Mouse (Mus musculus) urinary bladder, postnatal 36 days (tissue): Measurements from ENCODE around the gene Grin2c.

Experiments
- DNase-seq, 2 experiments: peaks; one replicate each; pipeline ENCODE4 v3.0.0; 2022; ENCODE audit warnings: low spot score in 2 of 2, mixed read lengths in 1 of 2

The Grin2c gene

GRCm38 (mm10) chr11:115267061-115267883, at the start of gene Grin2c:
Gene Grin2c, minus strand, starts transcription at chr11:115267243.
- no peak for DNase-seq

GRCm38 (mm10) chr11:115314249-115314648, 47.2 kb upstream of the Grin2c start:
- DNase-seq, result no peak

- DNase-seq, result no peak
These were observed 41.7 kb upstream of the Grin2c start for GRCm38 (mm10) chr11:115308781-115309180.

DNA sequence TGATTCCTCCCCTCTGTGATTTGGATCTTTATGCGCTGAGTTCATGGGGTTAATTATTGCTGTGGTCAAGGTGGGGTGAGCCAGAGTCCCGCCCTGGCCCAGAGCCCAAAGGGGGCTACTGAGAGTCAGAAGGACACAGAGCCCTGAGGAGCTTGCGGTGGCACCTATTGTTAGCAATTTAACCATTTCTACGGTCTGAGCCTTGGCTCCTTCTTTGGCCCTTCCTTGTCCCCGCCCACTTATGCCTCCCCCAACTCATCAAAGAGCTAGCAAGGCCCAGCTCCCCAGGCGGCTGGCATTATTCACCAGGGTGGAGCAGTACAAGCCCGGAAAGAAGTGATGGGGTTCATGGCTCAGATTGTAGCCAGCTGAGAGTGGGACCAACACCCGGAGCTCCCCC, 39.8 kb upstream of the Grin2c start, which contains the start of gene Otop2:
TSS of gene Otop2 (plus strand) at position 301 of the 400 bp plus-strand sequence.
- no peak for DNase-seq

GRCm38 (mm10) chr11:115303167-115303566, 36.1 kb upstream of the Grin2c start:
- peak in 1 of 2 experiments; percentile 34 for DNase-seq

DNA sequence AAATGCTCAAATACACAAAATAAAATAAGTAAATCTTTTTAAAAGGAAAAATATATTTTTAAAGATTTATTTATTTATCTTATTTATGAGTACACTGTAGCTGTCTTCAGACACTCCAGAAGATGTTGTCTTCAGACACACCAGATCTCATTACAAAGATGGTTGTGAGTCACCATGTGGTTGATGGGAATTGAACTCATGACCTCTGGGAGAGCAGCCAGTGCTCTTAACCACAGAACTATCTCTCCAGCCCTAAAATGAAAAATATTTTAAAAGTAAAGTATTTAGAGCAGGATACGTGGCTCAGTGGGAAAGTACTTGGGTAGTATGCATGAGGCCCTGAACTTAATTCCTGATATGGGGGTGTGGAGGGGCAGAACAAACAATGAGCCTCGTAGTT, 34.3 kb upstream of the Grin2c start:
- DNase-seq, result no peak

GRCm38 (mm10) chr11:115300745-115301144, 33.7 kb upstream of the Grin2c start:
- DNase-seq, result no peak

DNA sequence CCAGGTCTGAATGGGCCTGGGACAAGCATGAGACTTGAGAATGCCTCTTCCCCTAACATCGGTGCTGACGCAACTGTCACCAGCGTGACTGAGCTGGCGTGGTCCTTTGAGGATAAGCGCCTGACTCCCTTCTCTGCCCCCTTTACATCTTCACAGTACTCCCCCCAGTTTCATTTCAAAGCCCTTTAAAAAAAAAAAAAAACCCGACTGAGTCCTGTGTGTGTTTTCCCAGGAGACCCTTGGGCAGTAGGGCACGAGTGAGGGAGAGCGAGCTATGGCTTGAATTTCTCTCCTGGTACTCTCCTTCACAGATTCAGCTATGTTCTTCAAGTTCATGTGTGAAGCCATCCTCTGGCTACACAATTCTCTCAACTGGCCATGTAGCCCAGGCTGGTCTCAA, 31.1 kb upstream of the Grin2c start:
- DNase-seq, result no peak

DNA sequence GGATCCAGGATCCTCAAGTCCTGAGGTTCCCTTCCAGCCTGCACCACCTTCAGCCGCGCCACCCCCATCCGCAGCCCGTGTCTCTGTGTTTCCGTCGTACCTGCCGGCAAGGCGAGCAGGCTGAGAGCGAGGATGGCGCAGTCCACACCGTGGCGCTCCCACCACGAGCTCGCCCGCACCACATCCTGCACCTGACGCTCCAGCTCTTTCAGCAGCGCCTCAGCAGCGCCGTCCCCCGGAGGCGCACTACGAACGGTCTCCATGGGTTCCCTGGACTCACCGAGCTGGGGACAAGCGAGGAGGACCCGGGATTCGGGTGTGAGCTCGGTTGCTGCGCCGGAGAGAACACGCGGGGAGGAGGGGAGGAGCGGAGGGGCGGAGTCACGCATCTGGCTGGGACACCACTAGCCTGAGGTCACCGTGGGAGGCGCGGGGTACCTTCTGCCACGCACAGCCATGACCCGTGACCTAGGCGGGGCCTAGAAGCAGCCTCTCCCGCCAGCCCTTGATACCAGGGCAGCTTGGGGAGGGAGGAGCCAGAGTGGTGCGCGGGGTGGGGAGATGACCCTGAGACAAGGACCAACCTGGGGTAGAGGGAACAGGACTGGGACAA, 30.3 kb upstream of the Grin2c start, which contains the start of gene Fads6:
TSS of gene Fads6 (minus strand) at position 450 of the 613 bp plus-strand sequence.
- peak; percentile 31 to 36 for DNase-seq

DNA sequence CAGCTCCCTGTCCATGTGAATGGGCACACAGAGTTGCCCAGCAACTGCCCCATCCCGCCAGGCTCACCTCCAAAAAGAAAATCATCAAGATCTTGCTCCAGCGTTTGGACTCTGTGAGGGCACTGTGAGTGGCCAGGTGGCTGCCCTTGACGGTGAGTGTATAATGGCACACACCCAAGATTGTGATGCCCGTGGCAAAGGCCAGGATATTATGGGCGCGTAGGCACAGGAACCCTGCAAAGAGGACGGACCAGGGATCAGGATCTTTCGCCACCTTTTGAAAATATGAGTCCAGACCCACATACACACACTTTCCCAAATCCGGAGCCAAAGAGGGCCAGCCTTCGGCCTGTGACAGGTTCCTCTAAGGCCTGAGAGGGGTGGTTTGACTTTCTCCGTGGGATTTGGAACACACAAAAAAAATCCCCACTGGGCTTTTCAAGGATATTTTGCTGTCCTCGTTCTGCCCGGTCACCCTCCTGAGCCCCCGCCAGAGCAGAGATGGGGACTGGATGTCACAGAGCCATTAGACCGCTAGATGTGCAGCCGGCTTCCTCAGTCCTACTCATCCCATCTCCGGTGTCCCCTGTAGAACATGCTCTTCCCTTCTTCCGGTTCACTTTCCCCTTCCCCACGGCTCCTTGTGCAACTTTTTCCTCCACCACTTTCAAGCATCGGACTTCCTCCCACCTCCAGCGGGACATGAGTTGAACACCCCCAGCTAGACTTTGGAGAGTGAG, 29.6 kb upstream of the Grin2c start:
- no peak for DNase-seq

GRCm38 (mm10) chr11:115295939-115296338, 28.9 kb upstream of the Grin2c start:
- no peak for DNase-seq

- DNase-seq, result no peak
These were observed 25.8 kb upstream of the Grin2c start for GRCm38 (mm10) chr11:115292631-115293375.

DNA sequence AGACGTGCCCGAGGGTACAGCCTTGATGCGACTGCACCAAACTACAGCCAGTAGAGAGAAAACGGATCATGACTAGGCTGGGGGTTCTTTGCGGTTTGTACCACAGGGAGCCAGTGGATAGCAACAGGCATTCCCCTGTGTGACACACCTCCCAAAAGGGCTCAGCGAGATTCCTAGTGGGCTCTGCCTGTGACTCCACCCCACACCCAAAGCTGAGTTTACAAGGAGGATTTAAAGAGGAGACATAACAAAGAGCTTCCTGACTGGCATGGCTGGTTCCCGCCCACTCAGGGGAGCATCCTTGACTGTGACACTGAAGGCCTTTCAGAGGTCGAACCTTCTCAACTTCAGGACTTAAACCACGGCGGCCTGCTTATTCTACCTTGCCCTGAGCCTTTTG, 24.5 kb upstream of the Grin2c start:
- DNase-seq, result no peak

GRCm38 (mm10) chr11:115290919-115291318, 23.9 kb upstream of the Grin2c start:
- DNase-seq, result peak; percentile 59 to 80

GRCm38 (mm10) chr11:115290314-115290713, 23.3 kb upstream of the Grin2c start:
- no peak for DNase-seq

- DNase-seq, result no peak
These were observed 22.8 kb upstream of the Grin2c start for GRCm38 (mm10) chr11:115289885-115290284.

DNA sequence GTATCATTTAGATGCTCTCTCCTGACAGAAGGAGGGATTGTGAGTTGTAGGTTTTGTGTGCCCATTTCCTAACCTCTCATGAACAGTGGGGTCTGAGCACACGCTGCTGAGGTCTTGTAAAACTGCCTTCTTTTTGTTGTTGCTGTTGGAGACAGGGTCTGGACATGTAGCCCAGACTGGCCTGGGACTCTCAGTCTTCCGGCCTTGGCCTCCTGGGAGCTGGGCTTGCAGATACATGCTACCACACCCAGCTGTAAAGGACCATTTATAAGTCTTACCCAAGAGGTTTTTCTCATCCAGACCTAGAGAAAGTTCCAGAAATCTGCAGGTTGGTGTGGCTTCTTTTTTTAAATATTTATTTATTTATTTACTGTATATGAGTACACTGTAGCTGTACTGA, 21.3 kb upstream of the Grin2c start:
- no peak for DNase-seq

DNA sequence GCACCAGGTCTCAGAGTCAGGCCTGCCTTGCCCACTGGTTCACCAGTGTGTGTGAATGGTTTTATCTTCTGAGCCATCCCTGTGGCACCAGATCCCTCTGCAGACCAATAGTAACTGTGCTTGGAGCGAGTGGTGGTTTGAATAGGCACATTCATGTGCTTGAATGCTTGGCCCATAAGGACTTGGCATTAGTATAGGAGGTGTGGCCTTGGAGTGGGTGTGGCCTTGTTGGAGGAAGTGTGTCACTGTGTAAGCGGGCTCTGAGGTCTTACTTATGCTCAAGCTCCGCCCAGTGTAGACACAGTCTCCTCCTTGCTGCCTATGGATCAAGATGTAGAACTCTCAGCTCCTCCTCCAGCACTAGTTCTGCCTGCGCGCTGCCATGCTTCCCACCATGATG, 20.3 kb upstream of the Grin2c start:
- DNase-seq, result no peak

- DNase-seq, result no peak
These were observed 19.4 kb upstream of the Grin2c start for GRCm38 (mm10) chr11:115286201-115286993.

DNA sequence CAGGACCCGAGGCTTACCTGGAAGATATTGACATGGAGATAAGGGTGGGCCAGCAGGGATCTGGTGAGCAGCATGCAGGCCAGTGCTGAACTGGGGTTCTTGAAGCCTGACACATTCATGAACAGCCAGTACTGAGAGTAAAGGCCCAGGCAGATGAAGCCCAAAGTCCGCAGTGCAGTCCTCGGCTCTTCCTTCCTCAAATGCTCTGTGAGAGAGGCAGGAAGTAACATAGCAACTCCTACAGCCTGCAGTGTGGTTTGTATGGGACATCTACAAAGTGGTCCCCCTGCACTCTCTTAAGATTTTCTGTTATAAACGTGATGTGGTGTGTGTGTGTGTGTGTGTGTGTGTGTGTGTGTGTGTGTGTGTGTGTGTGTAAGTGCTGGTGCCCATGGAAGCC, 18.2 kb upstream of the Grin2c start:
- no peak for DNase-seq
